Mouse (Mus musculus) T-helper 17 cell (primary cell): ENCODE data around the gene Ttf2.

Experiments
- in situ Hi-C, 2 experiments: fragments of 300-600 bp; cut with MboI, MseI; formaldehyde crosslinking; loops; 1 replicate in 1 of 2; 2 replicates in 1 of 2; pipeline ENCODE4 v1.15.1; 2025; ENCODE audit warnings: high pct_unique_total_duplicates in 2 of 2

The Ttf2 gene

GRCm38 (mm10) chr3:100989417-100989816 lies 20.0 kb upstream of the Ttf2 start:
- in situ Hi-C loops: no loop called here

GRCm38 (mm10) chr3:100979290-100979689 lies 9.8 kb upstream of the Ttf2 start:
- in situ Hi-C loops: loop anchor here (5.0 to 10.0 kb wide), 3 partner anchors 136 to 318 kb away; partner anchors contain the start of gene Ptgfrn (in 1 of the 2)

GRCm38 (mm10) chr3:100973906-100974305 lies 4.4 kb upstream of the Ttf2 start:
- in situ Hi-C loops: loop anchor here in 1 of 2 experiments (10.0 kb wide), 1 partner anchor 141 kb away; the partner anchor contains the start of gene Ptgfrn

- in situ Hi-C loops: no loop called here
These were observed 5.5 kb downstream of the Ttf2 start for GRCm38 (mm10) chr3:100963849-100964542.

- in situ Hi-C loops: no loop called here
These were observed 8.0 kb downstream of the Ttf2 start for GRCm38 (mm10) chr3:100961501-100961900.

GRCm38 (mm10) chr3:100961007-100961406 lies 8.5 kb downstream of the Ttf2 start:
- in situ Hi-C loops: no loop called here

- in situ Hi-C loops: loop anchor here (5.0 to 10.0 kb wide), 2 partner anchors 503 to 850 kb away; no protein-coding TSS in a partner anchor
These were observed 14.8 kb downstream of the Ttf2 start for GRCm38 (mm10) chr3:100954616-100955015.

GRCm38 (mm10) chr3:100951531-100951930 lies 17.9 kb downstream of the Ttf2 start:
- in situ Hi-C loops: loop anchor here in 1 of 2 experiments (10.0 kb wide), 1 partner anchor 853 kb away; no protein-coding TSS in a partner anchor

- in situ Hi-C loops: loop anchor here in 1 of 2 experiments (5.0 kb wide), 1 partner anchor 870 kb away; no protein-coding TSS in a partner anchor
These were observed 22.2 kb downstream of the Ttf2 start for GRCm38 (mm10) chr3:100947286-100947685.

GRCm38 (mm10) chr3:100940496-100941037 lies 28.9 kb downstream of the Ttf2 start:
- in situ Hi-C loops: no loop called here

GRCm38 (mm10) chr3:100938211-100938610 lies 31.3 kb downstream of the Ttf2 start:
- in situ Hi-C loops: no loop called here

GRCm38 (mm10) chr3:100936201-100936600 lies 33.3 kb downstream of the Ttf2 start:
- in situ Hi-C loops: no loop called here

GRCm38 (mm10) chr3:100935521-100935920 lies 33.9 kb downstream of the Ttf2 start:
- in situ Hi-C loops: no loop called here

- in situ Hi-C loops: no loop called here
These were observed 37.2 kb downstream of the Ttf2 start for GRCm38 (mm10) chr3:100932077-100932944.

GRCm38 (mm10) chr3:100931332-100932076 lies 38.0 kb downstream of the Ttf2 start:
- in situ Hi-C loops: no loop called here

GRCm38 (mm10) chr3:100925176-100925575 lies 44.3 kb downstream of the Ttf2 start:
- in situ Hi-C loops: loop anchor here (10.0 kb wide), 2 partner anchors 880 to 1810 kb away; partner anchors contain the start of gene Tspan2 (in 1 of the 2)

- in situ Hi-C loops: loop anchor here (5.0 to 25.0 kb wide), 5 partner anchors 237 to 1811 kb away; partner anchors contain the start of genes Man1a2 (in 1 of the 2), Tspan2 (in 1 of the 2) and Wars2 (in 1 of the 2)
These were observed 45.3 kb downstream of the Ttf2 start for GRCm38 (mm10) chr3:100924065-100924732.

- in situ Hi-C loops: loop anchor here (5.0 to 25.0 kb wide), 5 partner anchors 235 to 1812 kb away; partner anchors contain the start of genes Man1a2 (in 1 of the 2), Tspan2 (in 1 of the 2) and Wars2 (in 1 of the 2)
These were observed 46.7 kb downstream of the Ttf2 start for GRCm38 (mm10) chr3:100922506-100923375.
